Mouse (Mus musculus) megakaryocyte, embryonic 14.5 days (primary cell): ENCODE results near the gene Taf6. TPM values are rescaled to one million over a fixed set of nuclear protein-coding genes. Genes with fewer than 3 reads are reported as not detected.

Source experiments
- H3K27me3 ChIP-seq: replicated peaks from 2 replicates; pipeline ENCODE3; 2012; ENCODE audit warnings: inconsistent platforms
- H3K36me3 ChIP-seq: replicated peaks from 2 replicates; pipeline ENCODE3; 2012; ENCODE audit warnings: low read length, inconsistent platforms, mixed read lengths
- H3K4me1 ChIP-seq: 2 replicates; pipeline ENCODE4 v1.6.1; 2012; ENCODE audit warnings: inconsistent platforms
- H3K4me3 ChIP-seq: replicated peaks from 2 replicates; pipeline ENCODE3; 2012; ENCODE audit warnings: moderate library complexity, mild to moderate bottlenecking, inconsistent platforms
- H3K9me3 ChIP-seq: 2 replicates; pipeline ENCODE4 v1.6.1; 2012; ENCODE audit warnings: inconsistent platforms
- FLI1 ChIP-seq: IDR thresholded peaks from 2 replicates; pipeline ENCODE4 v1.6.1; 2012; ENCODE audit warnings: low read length, inconsistent platforms, mixed read lengths
- GATA1 ChIP-seq: IDR thresholded peaks from 3 replicates; pipeline ENCODE4 v1.6.1; 2012; ENCODE audit warnings: mixed read lengths, low read length, inconsistent platforms, borderline replicate concordance
- polyA plus RNA-seq: library from polyadenylated mRNA; stranded (reverse); fragments of >175 nt; gene quantifications from 2 replicates; pipeline ENCODE4 v1.2.3, GENCODE M21; 2012; ENCODE audit warnings: low replicate concordance; ENCODE audit not compliant: insufficient read depth

Taf6 gene
- 21.9 and 50.3 TPM in 2 replicates for polyA plus RNA-seq

GRCm38 (mm10) chr5:138186950-138187638, at the start of gene Taf6, which contains the start of gene Cnpy4:
Gene Taf6, minus strand, starts transcription at chr5:138187451.
Gene Cnpy4, plus strand, starts transcription at chr5:138187485.
- Histone ChIP-seq H3K4me1 (peaks cover 24% of the 10 kb centered on the region), H3K27me3 (no peaks in the 10 kb centered on the region), H3K36me3 (peaks cover 50% of the 10 kb centered on the region), H3K9me3 (no peaks in the 10 kb centered on the region), H3K4me3 (peak within 1 kb of the TSS; percentile 99)
- no peak for TF ChIP-seq GATA1
- TF ChIP-seq FLI1: no peak

GRCm38 (mm10) chr5:138234224-138234623, 47.0 kb upstream of the Taf6 start:
- TF ChIP-seq GATA1 (no peak), FLI1 (no peak)

GRCm38 (mm10) chr5:138233778-138234177, 46.5 kb upstream of the Taf6 start:
- H3K36me3 ChIP-seq: no peaks in the 10 kb centered on the region
- H3K4me1 ChIP-seq: peaks cover 21% of the 10 kb centered on the region
- peaks cover 15% of the 10 kb centered on the region for H3K27me3 ChIP-seq
- no peaks in the 10 kb centered on the region for H3K9me3 ChIP-seq
- no peak overlapping the region for H3K4me3 ChIP-seq
- TF ChIP-seq GATA1: no peak
- no peak for TF ChIP-seq FLI1

More at GRCm38 (mm10) chr5:138234224-138234623, 47.0 kb upstream of the Taf6 start:
- peaks cover 2% of the 10 kb centered on the region; the same call in 1 of the 2 replicates for H3K9me3 ChIP-seq
- H3K4me3 ChIP-seq: no peak overlapping the region
- peaks cover 15% of the 10 kb centered on the region for H3K27me3 ChIP-seq
- H3K4me1 ChIP-seq: peaks cover 17% of the 10 kb centered on the region
- H3K36me3 ChIP-seq: no peaks in the 10 kb centered on the region

GRCm38 (mm10) chr5:138229511-138229910, 42.3 kb upstream of the Taf6 start:
- H3K36me3 ChIP-seq: no peaks in the 10 kb centered on the region

GRCm38 (mm10) chr5:138228026-138228425, 40.8 kb upstream of the Taf6 start:
- Histone ChIP-seq H3K4me1 (peaks cover 51% of the 10 kb centered on the region), H3K9me3 (no peaks in the 10 kb centered on the region), H3K36me3 (no peaks in the 10 kb centered on the region), H3K4me3 (no peak overlapping the region), H3K27me3 (peaks cover 27% of the 10 kb centered on the region)
- TF ChIP-seq GATA1: no peak
- no peak for TF ChIP-seq FLI1

More at GRCm38 (mm10) chr5:138229511-138229910, 42.3 kb upstream of the Taf6 start:
- no peaks in the 10 kb centered on the region for H3K9me3 ChIP-seq
- H3K4me3 ChIP-seq: no peak overlapping the region
- peaks cover 22% of the 10 kb centered on the region for H3K27me3 ChIP-seq
- H3K4me1 ChIP-seq: peaks cover 51% of the 10 kb centered on the region
- no peak for TF ChIP-seq FLI1
- TF ChIP-seq GATA1: no peak

- H3K36me3 ChIP-seq: no peaks in the 10 kb centered on the region
- peaks cover 51% of the 10 kb centered on the region for H3K4me1 ChIP-seq
- H3K27me3 ChIP-seq: peaks cover 26% of the 10 kb centered on the region
- peak overlapping the region; percentile 57 for H3K4me3 ChIP-seq
- TF ChIP-seq FLI1 (peak; percentile 76; the same call in 1 of the 2 replicates), GATA1 (peak; percentile 80; the same call in 1 of the 3 replicates)
- H3K9me3 ChIP-seq: no peaks in the 10 kb centered on the region
Measured at GRCm38 (mm10) chr5:138227367-138227766, 40.1 kb upstream of the Taf6 start.

GRCm38 (mm10) chr5:138226491-138226890, 39.2 kb upstream of the Taf6 start:
- Histone ChIP-seq H3K27me3 (peaks cover 24% of the 10 kb centered on the region), H3K36me3 (no peaks in the 10 kb centered on the region), H3K4me3 (peak overlapping the region; percentile 19), H3K9me3 (no peaks in the 10 kb centered on the region), H3K4me1 (peaks cover 57% of the 10 kb centered on the region)
- TF ChIP-seq GATA1: no peak
- TF ChIP-seq FLI1: no peak

- Histone ChIP-seq H3K36me3 (no peaks in the 10 kb centered on the region), H3K4me1 (peaks cover 55% of the 10 kb centered on the region), H3K4me3 (peak within 1 kb of the TSS; percentile 19), H3K9me3 (no peaks in the 10 kb centered on the region), H3K27me3 (peaks cover 23% of the 10 kb centered on the region)
- TF ChIP-seq FLI1 (no peak), GATA1 (no peak)
Measured at GRCm38 (mm10) chr5:138225700-138226099, 38.4 kb upstream of the Taf6 start, which contains the start of gene Nxpe5. Gene Nxpe5, plus strand, starts transcription at chr5:138225898.

GRCm38 (mm10) chr5:138223287-138223686, 36.0 kb upstream of the Taf6 start:
- no peak overlapping the region for H3K4me3 ChIP-seq
- H3K27me3 ChIP-seq: peaks cover 15% of the 10 kb centered on the region
- no peak for TF ChIP-seq FLI1
- no peak for TF ChIP-seq GATA1
- no peaks in the 10 kb centered on the region for H3K36me3 ChIP-seq
- H3K9me3 ChIP-seq: no peaks in the 10 kb centered on the region
- peaks cover 32% of the 10 kb centered on the region for H3K4me1 ChIP-seq

- Histone ChIP-seq H3K4me1 (peaks cover 21% of the 10 kb centered on the region), H3K9me3 (peaks cover 6% of the 10 kb centered on the region), H3K36me3 (no peaks in the 10 kb centered on the region), H3K27me3 (peaks cover 14% of the 10 kb centered on the region), H3K4me3 (no peak overlapping the region)
- TF ChIP-seq FLI1: no peak
- TF ChIP-seq GATA1: no peak
Measured at GRCm38 (mm10) chr5:138222111-138222510, 34.9 kb upstream of the Taf6 start.
